Mouse (Mus musculus) brown adipose tissue, adult 24 weeks (tissue): ENCODE measurements around the gene Rom1. TPM values are rescaled to one million over a fixed set of nuclear protein-coding genes. Genes with fewer than 3 reads are reported as not detected.
A peak's percentile ranks its signal among the peaks of the same experiment; 100 is the strongest.
"Not testable (repeated sequence)": the region's sequence is repeated elsewhere in the genome, so short reads cannot be mapped to it uniquely, and the experiment has no call there.

Experiments used
- H3K27ac ChIP-seq: fragments of 200-500 bp; replicated peaks from 2 replicates; pipeline ENCODE4 v1.5.1; 2012; ENCODE audit warnings: low read depth, mild to moderate bottlenecking, low read length
- H3K4me1 ChIP-seq: fragments of 200-500 bp; 2 replicates; pipeline ENCODE4 v1.6.1; 2012; ENCODE audit warnings: low read length, mixed read lengths; ENCODE audit not compliant: control insufficient read depth, insufficient read depth, insufficient read length
- H3K4me3 ChIP-seq: fragments of 200-500 bp; 2 replicates; pipeline ENCODE4 v1.5.1; 2012; ENCODE audit warnings: low read depth, mild to moderate bottlenecking, low read length, moderate library complexity; ENCODE audit not compliant: insufficient read depth
- polyA plus RNA-seq: library from polyadenylated mRNA; stranded (reverse); fragments of >200 nt; gene quantifications from 2 replicates; pipeline ENCODE4 v1.2.4, GENCODE M21; 2012; ENCODE audit not compliant: missing spikeins, insufficient read depth, insufficient read length

Rom1 gene
- polyA plus RNA-seq, 1 experiment, result 11.4 TPM

DNA sequence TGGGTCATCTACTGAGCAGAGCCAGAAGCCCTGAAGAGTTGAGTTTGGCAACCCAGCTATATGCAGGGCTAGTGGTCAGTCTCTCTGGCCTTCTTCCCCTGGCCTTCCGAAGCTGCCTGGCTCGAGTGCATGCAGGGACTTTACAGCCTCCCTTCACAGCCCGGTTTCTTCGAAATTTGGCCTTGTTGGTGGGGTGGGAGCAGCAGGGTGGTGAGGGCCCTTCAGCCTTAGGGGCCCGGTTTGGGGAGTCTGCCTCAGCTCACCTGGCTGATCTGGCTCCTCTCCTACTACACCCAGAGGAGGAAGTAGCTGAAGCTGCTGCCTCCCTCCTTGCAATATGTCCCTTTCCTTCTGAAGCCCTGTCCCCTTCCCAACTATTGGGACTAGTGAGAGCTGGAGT lies 32.9 kb downstream of the Rom1 start:
- H3K27ac ChIP-seq, H3K4me3 ChIP-seq, H3K4me1 ChIP-seq: not testable (repeated sequence)

DNA sequence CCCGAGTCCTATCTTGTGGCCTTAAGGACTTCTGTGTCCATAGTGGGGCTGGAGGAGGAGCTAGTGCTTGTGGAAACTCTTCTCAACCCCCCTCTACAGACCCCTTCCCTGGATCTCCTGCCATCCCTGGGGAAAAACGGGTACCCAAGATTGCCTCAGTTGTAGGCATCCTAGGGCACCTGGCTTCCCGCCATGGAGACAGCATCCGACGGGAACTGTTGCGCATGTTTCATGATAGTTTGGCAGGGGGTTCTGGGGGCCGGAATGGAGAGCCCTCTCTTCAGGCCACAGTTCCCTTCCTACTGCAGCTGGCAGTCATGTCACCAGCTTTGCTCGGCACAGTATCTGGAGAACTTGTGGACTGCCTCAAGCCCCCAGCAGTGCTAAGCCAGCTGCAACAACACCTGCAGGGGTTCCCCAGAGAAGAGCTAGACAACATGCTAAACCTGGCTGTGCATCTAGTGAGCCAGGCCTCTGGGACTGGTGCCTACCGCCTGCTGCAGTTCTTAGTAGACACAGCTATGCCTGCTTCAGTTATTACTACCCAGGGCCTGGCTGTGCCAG lies 33.7 kb downstream of the Rom1 start:
- H3K4me3 ChIP-seq, result no peak overlapping the region
- H3K4me1 ChIP-seq, result peaks cover 6% of the 10 kb centered on the region; the same call in 1 of the 2 replicates
- H3K27ac ChIP-seq, result no peak overlapping the region

DNA sequence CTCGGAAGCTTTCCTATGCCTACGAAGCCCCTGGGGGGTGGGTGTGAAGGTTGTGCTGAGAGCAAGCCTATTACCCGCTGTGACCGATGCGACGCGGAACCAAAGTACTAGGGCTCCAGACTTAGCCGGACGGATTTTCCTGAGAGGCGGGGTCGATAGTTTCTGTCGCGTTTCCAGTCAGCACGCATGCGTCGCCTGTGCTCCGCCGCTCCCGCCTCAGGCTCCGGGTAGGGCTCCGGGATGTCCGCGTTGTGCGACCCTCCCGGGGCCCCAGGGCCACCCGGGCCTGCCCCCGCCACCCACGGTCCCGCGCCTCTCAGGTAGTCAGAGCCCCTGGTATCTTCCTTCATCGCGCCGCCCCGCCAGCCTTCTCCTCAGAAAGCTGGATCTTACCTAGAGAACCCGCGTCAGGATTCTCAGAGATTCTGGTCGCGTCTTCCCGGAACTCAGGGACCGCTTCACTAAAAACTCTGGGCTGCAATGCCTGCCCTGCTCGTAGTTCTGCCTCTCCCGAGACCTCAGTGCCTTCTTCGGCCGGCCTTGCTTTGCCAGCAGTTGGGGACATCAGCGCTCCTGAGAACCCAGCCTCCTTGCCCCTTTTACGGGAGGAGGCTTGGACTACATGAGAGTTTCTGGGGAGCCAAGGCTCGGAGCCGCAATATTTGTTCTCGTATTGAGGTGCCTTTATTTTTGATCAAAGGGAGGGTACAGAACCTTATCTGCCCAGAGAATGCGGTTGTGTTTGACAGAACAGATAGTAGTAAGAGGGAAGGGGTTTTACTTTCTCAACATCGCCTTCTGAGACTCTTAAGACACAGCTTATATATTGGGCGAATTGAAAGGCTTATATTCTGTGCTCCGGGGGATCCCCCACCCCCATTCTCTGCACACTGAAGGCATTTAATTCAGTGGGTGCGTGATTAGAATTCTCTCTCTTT lies 36.1 kb downstream of the Rom1 start, which contains the start of gene Ints5:
TSS of gene Ints5 (plus strand) at position 177 of the 938 bp plus-strand sequence.
- H3K4me1 ChIP-seq, result peaks cover 6% of the 10 kb centered on the region; the same call in 1 of the 2 replicates

DNA sequence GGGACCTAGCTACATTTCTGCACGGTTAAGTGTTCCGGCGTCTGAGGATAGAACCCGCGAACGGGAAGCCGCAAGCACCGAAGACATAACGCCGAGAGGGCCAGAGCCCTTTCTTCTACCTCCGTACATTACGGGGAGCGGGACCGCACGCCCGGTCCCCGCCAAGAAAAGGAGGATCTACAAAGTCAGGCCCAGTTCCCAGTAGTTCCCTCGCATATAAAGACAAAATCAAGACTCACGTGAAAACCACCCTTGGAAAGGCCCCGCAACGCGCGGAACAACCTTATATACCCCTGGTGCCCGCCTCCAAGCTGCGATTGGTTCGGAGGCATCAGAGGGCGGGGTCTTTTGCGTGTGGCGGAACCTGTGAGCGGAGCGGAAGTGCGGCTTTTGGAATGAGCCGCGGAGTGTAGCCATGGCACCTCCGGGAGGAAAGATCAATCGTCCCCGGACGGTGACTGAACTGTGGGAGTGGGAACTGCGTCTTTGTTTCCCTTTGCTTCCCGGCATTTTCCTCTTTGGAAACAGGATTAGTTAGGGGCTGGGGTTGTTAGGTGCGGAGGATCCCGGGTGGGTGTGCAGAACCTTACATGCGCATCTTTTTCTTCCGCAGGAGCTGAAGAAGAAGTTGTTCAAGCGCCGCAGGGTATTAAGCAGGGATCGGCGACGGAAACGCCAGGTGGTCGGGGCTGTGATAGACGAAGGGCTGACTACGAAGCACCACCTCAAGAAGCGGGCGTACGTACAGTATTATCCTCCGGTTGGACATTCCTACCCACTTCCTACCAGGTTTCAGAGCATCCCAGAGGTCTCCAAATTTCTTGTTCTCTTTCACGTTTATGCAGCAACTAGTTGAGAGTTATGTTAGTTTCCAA lies 40.4 kb downstream of the Rom1 start, which contains the start of the genes 1810009A15Rik and Gm49416:
TSS of gene 1810009A15Rik (plus strand) at position 343 of the 875 bp plus-strand sequence.
TSS of gene Gm49416 (plus strand) at position 416 of the 875 bp plus-strand sequence.
- Histone ChIP-seq H3K4me1 (peaks cover 6% of the 10 kb centered on the region; the same call in 1 of the 2 replicates), H3K4me3 (peak within 1 kb of the TSS; percentile 82), H3K27ac (peak within 1 kb of the TSS; percentile 50)

More for the DNA sequence above, 36.1 kb downstream of the Rom1 start, which contains the start of gene Ints5:
- H3K4me3 ChIP-seq, result peak within 1 kb of the TSS; percentile 77
- H3K27ac ChIP-seq, result peak within 1 kb of the TSS; percentile 54

DNA sequence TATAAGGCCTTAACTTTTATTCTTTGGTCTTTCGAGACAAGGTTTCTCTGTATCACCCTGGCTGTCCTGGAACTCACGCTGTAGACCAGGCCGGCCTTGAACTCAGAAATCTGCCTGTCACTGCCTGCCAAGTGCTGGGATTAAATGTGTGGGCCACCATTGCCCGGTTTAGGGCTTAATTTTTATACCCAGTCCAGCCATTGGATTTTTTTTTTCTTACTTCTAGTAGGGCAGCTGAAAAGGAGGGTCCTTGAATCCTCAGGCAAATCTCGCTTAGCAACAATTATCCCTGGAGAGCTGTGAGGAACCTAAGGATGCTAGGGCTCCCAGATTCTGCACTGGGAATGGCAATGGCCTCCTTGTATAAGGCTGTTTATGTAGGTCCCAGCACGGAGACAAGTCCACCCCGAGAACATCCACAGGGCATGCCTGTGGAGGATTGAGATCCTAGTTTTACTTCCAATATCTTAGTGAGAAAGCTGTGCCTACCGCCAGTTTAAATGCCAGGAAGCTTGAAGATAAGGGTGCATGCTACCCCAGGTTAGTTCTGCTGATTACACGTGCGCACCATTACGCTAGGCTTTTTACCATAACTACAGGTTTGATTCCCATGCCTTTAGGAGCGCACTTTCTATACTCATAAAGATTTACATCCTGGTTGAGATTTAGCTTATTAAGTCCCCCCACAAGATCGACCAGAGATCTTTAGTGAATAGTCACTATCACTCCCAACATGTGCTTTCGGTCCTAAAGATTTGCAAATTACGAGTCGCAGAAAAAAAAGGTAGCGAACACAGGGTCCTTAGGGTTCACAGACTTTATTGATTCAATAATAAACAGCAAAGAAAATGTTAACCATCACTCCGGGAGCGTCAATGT lies 41.3 kb downstream of the Rom1 start:
- peaks cover 6% of the 10 kb centered on the region; the same call in 1 of the 2 replicates for H3K4me1 ChIP-seq
- H3K27ac ChIP-seq, result 0 out of 2 replicates have a peak overlapping the region, but pooled peaks have one; percentile 41
- H3K4me3 ChIP-seq, result peak overlapping the region; percentile 79

DNA sequence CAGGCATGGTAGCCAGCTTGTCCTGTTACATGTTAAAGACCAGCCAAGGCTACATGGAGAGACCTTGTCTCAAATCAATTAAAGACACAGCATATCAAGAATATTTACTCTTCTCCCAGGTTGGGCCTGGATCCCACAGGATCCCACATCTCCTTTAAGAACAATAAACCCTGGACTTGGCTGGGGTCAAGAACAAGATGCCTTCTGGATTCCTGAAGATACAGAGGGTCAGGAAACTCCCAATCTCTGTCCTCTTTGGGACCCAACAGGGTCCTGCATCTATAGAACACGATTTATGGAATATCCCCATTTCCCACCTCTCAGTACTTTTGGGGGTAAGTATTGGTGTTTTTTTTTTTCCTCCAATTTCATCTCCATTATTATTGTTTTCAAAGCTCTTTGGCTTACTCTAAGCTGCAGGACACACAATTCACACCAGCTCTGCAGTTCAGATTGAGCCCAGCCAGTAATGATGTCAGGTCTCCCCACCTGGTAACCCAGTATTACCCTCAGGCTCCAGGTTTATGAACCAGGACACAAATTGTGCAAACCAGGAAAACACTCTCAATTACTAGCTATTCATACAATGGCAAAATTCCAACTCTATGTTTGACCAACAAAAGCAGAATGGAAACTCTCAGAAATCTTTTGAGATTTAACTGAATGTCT lies 42.1 kb downstream of the Rom1 start:
- no peak overlapping the region for H3K4me3 ChIP-seq
- no peak overlapping the region for H3K27ac ChIP-seq
- peaks cover 6% of the 10 kb centered on the region; the same call in 1 of the 2 replicates for H3K4me1 ChIP-seq

DNA sequence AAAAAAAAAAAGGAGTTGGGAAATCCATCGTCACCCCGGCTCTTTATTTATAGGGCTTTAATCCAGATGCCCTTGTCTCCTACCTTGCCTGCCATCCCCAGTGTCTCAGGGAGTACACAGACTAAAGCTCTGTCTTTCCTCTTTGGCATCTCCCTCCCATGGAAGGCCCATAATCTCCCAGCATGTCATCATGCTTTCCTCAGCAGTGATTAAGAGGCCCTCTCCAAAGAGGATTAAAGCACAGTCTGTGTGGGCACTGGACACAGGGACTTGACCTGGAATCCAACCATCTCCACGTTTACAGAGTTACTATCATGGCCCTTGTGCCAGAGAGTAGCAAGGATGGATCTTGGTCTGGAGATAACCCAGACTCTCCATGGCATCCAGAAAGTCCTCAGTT lies 45.5 kb downstream of the Rom1 start, which contains the start of the genes Lbhd1 and Gm49403:
TSS of gene Lbhd1 (plus strand) at position 117 of the 400 bp plus-strand sequence.
TSS of gene Gm49403 (plus strand) at position 315 of the 400 bp plus-strand sequence.
- Histone ChIP-seq H3K27ac (no peak within 1 kb of the TSS), H3K4me1 (peaks cover 7% of the 10 kb centered on the region; the same call in 1 of the 2 replicates), H3K4me3 (no peak within 1 kb of the TSS)

DNA sequence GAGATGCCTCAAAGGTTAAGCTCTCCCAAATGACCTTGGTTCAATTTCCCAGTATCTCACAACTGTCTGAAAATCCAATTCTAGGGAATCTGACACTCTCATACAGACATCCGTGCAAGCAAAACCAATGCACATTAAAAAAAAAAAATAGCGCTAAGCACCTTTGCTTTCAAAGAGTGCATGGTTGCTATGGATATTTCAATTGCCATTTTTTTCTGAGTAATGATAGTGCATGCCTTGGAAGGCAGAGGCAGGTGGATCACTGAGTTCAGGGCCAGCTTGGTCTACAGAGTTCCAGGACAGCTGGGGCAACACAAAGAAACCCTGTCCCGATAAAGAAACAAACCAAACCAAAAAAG lies 48.1 kb downstream of the Rom1 start:
- peak overlapping the region; percentile 69 for H3K4me3 ChIP-seq
- no peak overlapping the region for H3K27ac ChIP-seq
- 0 out of 2 replicates have a peak, but pooled peaks cover 2% of the 10 kb centered on the region for H3K4me1 ChIP-seq

DNA sequence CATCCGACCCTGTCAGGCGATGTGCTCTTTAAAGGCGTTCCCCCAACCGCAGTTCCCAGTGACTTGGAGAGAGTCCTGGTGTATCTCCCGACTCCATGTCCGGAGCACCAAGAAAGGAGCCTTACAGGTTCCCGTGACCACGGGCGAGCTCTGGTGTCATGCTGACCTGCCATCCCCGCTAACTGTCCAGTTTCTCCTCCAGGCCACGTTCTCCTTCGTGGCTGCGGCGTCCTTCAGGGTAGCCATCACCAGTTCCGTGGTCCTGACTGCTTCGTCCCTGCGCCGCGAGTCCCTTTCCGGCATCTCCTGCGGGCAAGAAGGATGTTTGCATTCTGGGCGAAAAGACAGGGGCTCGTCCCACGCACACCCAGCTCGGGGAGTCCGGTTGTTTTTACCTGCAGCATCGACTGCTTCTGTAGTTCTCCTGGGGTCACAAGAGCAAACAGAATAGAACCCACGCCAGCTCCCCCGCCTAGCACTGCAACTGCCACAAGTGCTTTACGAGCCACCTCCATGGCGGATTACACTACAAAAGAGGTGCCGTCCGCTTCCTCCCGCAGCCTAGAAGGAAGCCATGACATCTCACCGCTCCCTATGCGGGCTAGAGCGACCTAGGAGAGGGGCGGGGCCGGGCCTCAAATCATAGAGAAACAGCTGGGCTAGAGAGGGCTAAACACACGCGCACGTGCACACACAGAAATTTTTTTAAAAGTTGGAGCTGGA lies 48.7 kb downstream of the Rom1 start, which contains the start of gene Uqcc3:
TSS of gene Uqcc3 (minus strand) at position 613 of the 723 bp plus-strand sequence.
- Histone ChIP-seq H3K27ac (peak within 1 kb of the TSS; percentile 61), H3K4me1 (0 out of 2 replicates have a peak, but pooled peaks cover 2% of the 10 kb centered on the region), H3K4me3 (peak within 1 kb of the TSS; percentile 69)

Other genes starting within 250 kb of the Rom1 start
- 32.8 and 41.0 TPM in 2 replicates for gene Slc3a2, start 206.0 kb downstream of the Rom1 start, polyA plus RNA-seq
- gene Wdr74, start 193.5 kb downstream of the Rom1 start, polyA plus RNA-seq, result 28.2 and 31.8 TPM in 2 replicates
- not detected in 2 replicates for gene 1700092M07Rik, start 188.6 kb downstream of the Rom1 start, polyA plus RNA-seq
- gene Stx5a, start 187.9 kb downstream of the Rom1 start, polyA plus RNA-seq, result 30.7 and 43.6 TPM in 2 replicates
- 51.6 and 58.1 TPM in 2 replicates for gene Nxf1, start 172.3 kb downstream of the Rom1 start, polyA plus RNA-seq
- 140 and 154 TPM in 2 replicates for gene Tmem223, start 158.4 kb downstream of the Rom1 start, polyA plus RNA-seq
- gene Tmem179b, start 154.9 kb downstream of the Rom1 start, polyA plus RNA-seq, result 34.0 and 34.8 TPM in 2 replicates
- 4.2 and 8.6 TPM in 2 replicates for gene Taf6l, start 142.9 kb downstream of the Rom1 start, polyA plus RNA-seq
- gene Polr2g, start 130.8 kb downstream of the Rom1 start, polyA plus RNA-seq, result 68.9 and 71.7 TPM in 2 replicates
- 1.2 and 2.8 TPM in 2 replicates for gene Zbtb3, start 126.8 kb downstream of the Rom1 start, polyA plus RNA-seq
- 27.1 and 28.9 TPM in 2 replicates for gene Ttc9c, start 110.0 kb downstream of the Rom1 start, polyA plus RNA-seq
- 31.0 and 31.1 TPM in 2 replicates for gene Hnrnpul2, start 109.3 kb downstream of the Rom1 start, polyA plus RNA-seq
- 17.2 and 39.8 TPM in 2 replicates for gene AC129217.1, start 99.6 kb downstream of the Rom1 start, polyA plus RNA-seq
- 212 and 233 TPM in 2 replicates for gene Bscl2, start 91.9 kb downstream of the Rom1 start, polyA plus RNA-seq
- not detected in 2 replicates for gene Gng3, start 90.2 kb downstream of the Rom1 start, polyA plus RNA-seq
- gene Lrrn4cl, start 78.6 kb downstream of the Rom1 start, polyA plus RNA-seq, result 3.3 and 10.5 TPM in 2 replicates
- 188 and 228 TPM in 2 replicates for gene Ubxn1, start 57.9 kb downstream of the Rom1 start, polyA plus RNA-seq
- gene Uqcc3, start 48.4 kb downstream of the Rom1 start, polyA plus RNA-seq, result 88.3 and 93.3 TPM in 2 replicates
- 11.9 and 20.2 TPM in 2 replicates for gene Lbhd1, start 45.6 kb downstream of the Rom1 start, polyA plus RNA-seq
- not detected in 2 replicates for gene Gm49403, start 45.4 kb downstream of the Rom1 start, polyA plus RNA-seq
- gene 1810009A15Rik, start 40.5 kb downstream of the Rom1 start, polyA plus RNA-seq, result 36.6 and 59.8 TPM in 2 replicates
- 6.2 TPM in 1 of 2 replicates, not detected in the other for gene Gm49416, start 40.4 kb downstream of the Rom1 start, polyA plus RNA-seq
- 4.8 and 5.9 TPM in 2 replicates for gene Ints5, start 36.4 kb downstream of the Rom1 start, polyA plus RNA-seq
- gene Ganab, start 31.3 kb downstream of the Rom1 start, polyA plus RNA-seq, result 49.7 and 56.8 TPM in 2 replicates
- gene B3gat3, start 9.0 kb downstream of the Rom1 start, polyA plus RNA-seq, result 30.2 and 30.8 TPM in 2 replicates
- gene Eml3, start 196 bp upstream of the Rom1 start, polyA plus RNA-seq, result 11.6 and 12.9 TPM in 2 replicates
- 28.2 and 30.6 TPM in 2 replicates for gene Mta2, start 12.5 kb upstream of the Rom1 start, polyA plus RNA-seq
- 6.9 and 7.5 TPM in 2 replicates for gene Tut1, start 24.5 kb upstream of the Rom1 start, polyA plus RNA-seq
- gene Eef1g, start 37.7 kb upstream of the Rom1 start, polyA plus RNA-seq, result 134 and 135 TPM in 2 replicates
- 133 and 177 TPM in 2 replicates for gene Ahnak, start 59.9 kb upstream of the Rom1 start, polyA plus RNA-seq
- gene Scgb1a1, start 158.6 kb upstream of the Rom1 start, polyA plus RNA-seq, result not detected in 2 replicates
- 9.2 and 10.1 TPM in 2 replicates for gene Asrgl1, start 206.3 kb upstream of the Rom1 start, polyA plus RNA-seq